Mouse (Mus musculus): ENCODE measurements around the gene Mrps22.

Mrps22 gene

GRCm38 (mm10) chr9:98601156-98601836 is at the start of gene Mrps22:
TSS of gene Mrps22 (minus strand) at chr9:98601660.
- peak; percentile 84 to 87 for DNase-seq

GRCm38 (mm10) chr9:98650547-98650946 is 49.1 kb upstream of the Mrps22 start:
- DNase-seq = no peak

DNA sequence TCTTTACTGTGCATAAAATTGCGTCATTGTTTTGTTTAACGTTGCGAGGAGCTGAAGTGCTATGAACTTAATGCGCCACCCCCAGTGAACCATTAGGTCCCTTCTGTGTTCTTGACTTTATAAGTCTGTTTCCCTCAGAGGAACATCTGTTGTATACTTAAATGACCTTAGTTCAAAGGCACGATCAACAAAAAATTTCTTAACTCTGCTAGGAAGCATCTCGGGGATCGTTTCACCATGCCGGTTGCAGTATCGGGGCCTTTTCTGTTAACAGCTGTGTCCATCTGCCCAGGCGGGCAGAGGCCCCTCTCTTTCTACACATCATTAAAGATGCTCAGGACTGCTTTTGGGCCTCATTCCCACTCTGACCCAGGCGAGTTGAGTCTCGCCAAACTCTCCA is 46.0 kb upstream of the Mrps22 start:
- peak; percentile 26 to 52 for DNase-seq

GRCm38 (mm10) chr9:98645750-98646149 is 44.3 kb upstream of the Mrps22 start:
- peak; percentile 24 to 47 for DNase-seq

DNA sequence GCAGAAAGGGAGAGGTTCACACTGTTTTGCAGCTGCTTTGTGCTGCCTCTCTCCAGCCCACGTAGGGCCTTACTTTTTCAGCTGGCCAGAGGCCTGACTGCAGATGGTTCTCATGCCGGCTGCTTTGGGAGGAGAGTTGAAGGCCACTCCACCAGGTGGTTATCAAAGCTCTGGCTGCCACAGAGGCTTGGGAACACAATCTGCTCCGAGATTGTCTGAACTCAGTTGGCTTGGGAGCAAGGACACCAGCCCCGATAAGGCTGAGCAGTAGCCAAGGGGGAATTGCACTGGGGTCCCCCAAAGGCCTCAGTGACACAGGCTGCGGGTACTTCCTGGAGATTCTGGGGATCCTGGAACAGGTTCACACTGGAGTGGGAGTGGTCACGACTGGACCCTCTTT is 40.7 kb upstream of the Mrps22 start:
- DNase-seq = no peak

DNA sequence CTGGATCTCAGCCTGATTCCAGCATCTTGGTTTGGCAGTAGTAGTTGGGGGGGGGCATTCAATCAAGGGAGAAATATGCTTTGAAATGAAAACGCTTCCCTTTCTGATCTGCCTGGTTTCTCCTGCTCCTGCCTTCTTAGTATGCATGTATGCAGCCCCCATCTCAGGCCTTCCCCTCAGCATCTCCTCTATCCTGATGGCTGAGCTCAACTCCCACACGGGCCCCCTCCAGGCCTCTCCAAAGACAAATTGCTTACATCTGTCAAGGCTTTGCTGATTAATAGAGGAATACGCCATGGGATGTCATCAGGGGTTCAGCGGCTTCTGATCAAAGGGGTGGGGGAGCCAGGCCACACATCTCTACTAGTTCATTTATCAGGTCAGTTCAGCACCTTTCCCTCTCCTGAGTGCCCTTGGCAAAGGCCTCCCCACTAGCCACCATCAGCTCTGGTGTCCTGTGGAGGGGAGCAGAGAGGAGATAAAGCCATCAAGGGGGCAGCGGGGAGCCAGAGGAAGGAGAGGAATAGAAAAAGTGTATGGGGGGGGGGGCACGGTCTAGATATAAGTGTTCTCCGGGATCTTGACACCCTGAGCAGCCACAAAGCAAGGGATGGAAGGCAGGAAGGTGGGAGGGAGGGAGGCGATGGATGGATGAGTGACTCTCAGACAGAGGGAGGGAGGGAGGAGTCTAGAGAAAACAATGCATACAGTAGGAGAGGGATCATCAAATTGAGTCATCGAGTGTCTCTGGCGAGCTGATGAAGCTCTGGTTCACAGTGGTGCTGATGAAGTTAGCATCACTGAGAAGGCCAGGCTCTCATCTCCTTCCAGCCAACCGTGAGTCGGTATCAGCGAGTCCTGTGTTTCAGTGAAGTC is 32.1 kb upstream of the Mrps22 start:
- no peak for DNase-seq

DNA sequence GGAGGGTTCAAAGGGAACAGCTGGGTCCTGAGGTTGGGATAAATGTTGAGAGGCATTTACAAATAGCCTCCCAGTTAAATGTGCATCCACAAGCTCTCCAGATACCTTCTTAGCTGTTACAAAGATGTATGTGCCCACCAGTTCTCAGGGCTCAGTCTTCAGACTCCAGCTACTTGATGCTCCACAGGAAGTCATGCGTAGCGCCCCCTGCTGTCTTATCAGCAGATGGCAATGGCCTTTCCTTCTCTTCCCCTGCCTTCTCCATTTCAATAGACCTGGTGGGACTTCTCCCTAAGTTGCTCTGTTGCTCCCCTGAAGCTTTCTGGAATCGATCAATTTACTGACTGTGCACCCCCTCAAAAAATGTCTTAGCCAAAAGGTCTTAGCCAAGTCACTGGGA is 27.0 kb upstream of the Mrps22 start:
- no peak for DNase-seq

DNA sequence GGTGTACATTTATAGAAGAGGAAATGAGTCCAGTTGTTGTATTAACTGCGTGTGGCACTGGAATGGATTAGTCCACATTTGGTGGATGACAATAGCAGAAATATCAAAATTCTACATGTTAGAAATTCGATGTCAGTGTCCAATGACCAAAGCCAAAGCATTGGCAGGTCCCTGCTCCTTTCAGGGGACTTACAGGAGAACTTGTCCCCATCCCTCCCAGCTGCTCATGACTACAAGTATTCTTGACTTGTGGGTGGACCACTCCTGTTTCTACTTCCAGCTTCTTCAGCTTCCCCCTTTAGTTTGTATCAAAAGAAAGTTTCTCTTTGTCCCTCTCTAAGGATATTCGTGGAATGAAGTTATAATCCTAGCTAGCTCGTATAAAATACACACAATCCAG is 3.4 kb upstream of the Mrps22 start:
- DNase-seq = no peak

DNA sequence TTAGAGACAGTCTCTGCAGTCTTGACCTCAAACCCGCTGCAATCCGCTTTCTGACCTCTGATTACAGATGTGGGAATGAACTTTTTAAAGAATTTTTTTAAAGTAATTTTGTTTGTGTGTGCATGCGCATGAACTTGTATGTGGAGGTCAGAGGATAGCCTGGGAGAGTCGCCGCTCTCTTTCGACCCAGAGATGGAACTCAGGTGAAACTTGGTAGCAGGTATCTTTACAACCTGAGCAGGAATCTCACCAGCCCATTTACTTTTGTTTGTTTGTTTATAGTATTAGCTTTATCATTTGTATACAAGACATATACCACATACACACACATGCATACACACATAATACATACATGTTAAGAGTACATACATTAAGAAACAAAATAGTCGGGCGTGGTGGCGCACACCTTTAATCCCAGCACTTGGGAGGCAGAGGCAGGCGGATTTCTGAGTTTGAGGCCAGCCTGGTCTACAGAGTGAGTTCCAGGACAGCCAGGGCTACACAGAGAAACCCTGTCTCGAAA is 438 bp upstream of the Mrps22 start:
- DNase-seq = no peak

- no peak for DNase-seq
Measured at GRCm38 (mm10) chr9:98600094-98600493, 1.4 kb downstream of the Mrps22 start.

GRCm38 (mm10) chr9:98583852-98584251 is 17.6 kb downstream of the Mrps22 start:
- DNase-seq = no peak

GRCm38 (mm10) chr9:98563137-98564126 is 38.0 kb downstream of the Mrps22 start, which contains the start of gene Copb2:
TSS of gene Copb2 (plus strand) at chr9:98563721.
- peak; percentile 98 for DNase-seq

DNA sequence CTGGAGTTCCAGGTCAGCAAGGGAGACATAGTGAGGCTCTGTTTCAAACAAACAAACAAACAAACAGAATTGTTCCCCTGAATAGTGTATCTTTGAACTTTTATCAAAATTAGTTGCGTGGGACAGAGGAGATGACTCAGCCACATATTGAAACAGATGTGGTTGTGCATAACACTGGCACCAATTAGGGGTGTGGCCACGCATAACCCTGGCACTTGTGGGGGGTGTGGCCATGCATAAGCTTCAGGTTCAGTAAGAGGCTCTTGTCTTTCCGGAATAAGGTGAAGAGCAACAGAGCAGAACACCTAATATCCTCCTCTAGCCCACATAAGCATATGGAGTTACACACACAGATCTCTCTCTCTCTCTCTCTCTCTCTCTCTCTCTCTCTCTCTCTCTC is 57.4 kb downstream of the Mrps22 start:
- DNase-seq = no peak

Data from lung, adult 18-20 months (tissue).